Mouse (Mus musculus): ENCODE data around the gene Npy4r.

DNA sequence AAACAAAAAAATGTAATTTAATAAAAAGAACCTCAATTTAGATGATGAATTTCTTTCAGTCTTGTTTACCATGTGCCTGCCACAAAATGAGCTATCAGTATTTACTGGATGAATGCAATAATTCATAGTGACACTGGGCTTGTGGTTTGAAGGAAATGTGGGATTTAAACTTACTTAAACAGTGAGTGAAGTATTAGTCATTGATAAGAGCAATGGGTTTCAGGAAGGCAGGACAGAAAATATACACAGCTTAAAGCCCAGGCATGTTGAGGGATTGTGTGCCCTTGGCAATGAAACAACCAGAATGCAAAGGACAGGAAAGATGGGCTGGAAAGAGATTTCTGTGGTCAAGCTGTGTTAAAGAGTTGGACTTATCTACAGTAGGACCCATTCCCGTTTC is 10.0 kb downstream of the Npy4r start:
- TF ChIP-seq CTCF (IDR thresholded peaks at IDR 0.05; ENCODE audit: borderline replicate concordance, insufficient read depth, low read length) (no peak), POLR2A (IDR thresholded peaks at IDR 0.05; ENCODE audit: low read depth, low read length) (no peak)

Data from embryonic fibroblast, embryonic 13.5 days (primary cell).